Mouse (Mus musculus) heart, adult 2 months (tissue): ENCODE results near the gene Fam169a.
"Not testable (repeated sequence)": the region's sequence is repeated elsewhere in the genome, so short reads cannot be mapped to it uniquely, and the experiment has no call there.

Experiments used
- CTCF ChIP-seq: fragments of 200-600 bp; IDR thresholded peaks from 2 replicates; pipeline ENCODE4 v1.8.1; 2022; ENCODE audit warnings: antibody characterized with exemption, mild to moderate bottlenecking, moderate library complexity
- POLR2A ChIP-seq: fragments of 200-500 bp; IDR thresholded peaks from 2 replicates; pipeline ENCODE4 v1.6.1; 2011; ENCODE audit warnings: mild to moderate bottlenecking, low read depth, low read length, control low read depth; ENCODE audit not compliant: insufficient read depth

- TF ChIP-seq CTCF, POLR2A: not testable (repeated sequence)
Measured at GRCm38 (mm10) chr13:97129654-97130053, 62.6 kb downstream of the Fam169a start.
